Mouse (Mus musculus) kidney, adult 2 months (tissue): ENCODE measurements around the gene 1190005I06Rik.

Source experiments
- CTCF ChIP-seq: fragments of 200-500 bp; conservative IDR thresholded peaks from 2 replicates; pipeline ENCODE4 v1.5.1; 2011; ENCODE audit warnings: low read depth, mild to moderate bottlenecking, control low read depth, low read length, moderate library complexity, mixed read lengths; ENCODE audit not compliant: insufficient read depth, insufficient read length
- POLR2A ChIP-seq: fragments of 200-500 bp; IDR thresholded peaks from one replicate; pipeline ENCODE4 v1.6.1; 2011; ENCODE audit warnings: low read depth, low read length, control low read depth

GRCm38 (mm10) chr8:120581811-120582210, 65.6 kb downstream of the 1190005I06Rik start:
- no peak for TF ChIP-seq CTCF
- TF ChIP-seq POLR2A = no peak
